Comparison of ENCODE assay signal across 8 mouse cellular contexts in the genomic region with DNA sequence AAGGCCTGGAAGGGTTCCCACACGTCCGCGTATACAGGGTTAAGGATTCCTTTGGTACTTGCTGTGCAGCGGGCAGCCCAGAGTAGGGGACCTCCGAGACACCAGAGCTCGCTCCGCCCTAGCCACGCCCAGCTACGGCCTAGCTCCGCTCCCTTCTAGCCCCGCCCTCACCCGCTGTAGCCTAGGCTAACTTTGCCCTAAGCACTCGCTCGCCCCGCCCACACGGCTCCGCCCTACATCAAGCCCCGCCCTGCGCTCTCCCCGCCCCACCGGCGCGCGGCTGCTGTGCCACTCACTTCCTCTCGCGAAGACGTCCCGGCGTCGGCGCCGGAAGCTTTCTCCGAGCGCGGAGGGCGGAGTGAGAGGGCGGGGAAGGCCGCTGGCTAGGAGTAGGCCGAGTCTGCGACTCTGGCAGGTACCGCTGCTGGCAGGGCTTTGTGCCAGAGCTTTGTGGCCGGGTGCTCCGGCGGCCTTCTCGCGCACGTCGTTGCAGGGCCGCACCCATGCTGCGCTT. TPM values are rescaled to one million over a fixed set of nuclear protein-coding genes. Genes with fewer than 3 reads are reported as not detected.
DNase-seq lines count a peak whose midpoint lies in the region; ATAC-seq and TF ChIP-seq lines count a peak whose summit lies in the region.

A gene (plus strand): TSS at position 252 of the 514 bp plus-strand sequence.

- under 1% methylated on average over 50 of the region's 50 CpGs for WGBS in cerebellum, adult 2 months
- WGBS in forebrain, postnatal 0 days = 3% methylated on average over 50 of the region's 50 CpGs
- under 1% methylated on average over 50 of the region's 50 CpGs for WGBS in lung, embryonic 15.5 days

- peaks cover 9% of the 10 kb centered on the region for H3K79me2 ChIP-seq in MEL (ENCODE audit: control insufficient read depth, insufficient read depth, low read length, poor library complexity)

- no peak for TF ChIP-seq RAD21 in MEL (IDR thresholded peaks at IDR 0.05; ENCODE audit: low read depth, low read length)

- no peaks in the 10 kb centered on the region for H3K9me3 ChIP-seq in MEL (replicated peaks; ENCODE audit: insufficient read depth, low read length)
- no peaks in the 10 kb centered on the region for H3K9me3 ChIP-seq in forebrain, postnatal 0 days (ENCODE audit: low read length)
- H3K9me3 ChIP-seq in lung, embryonic 15.5 days = no peaks in the 10 kb centered on the region

- H3K27me3 ChIP-seq in MEL (ENCODE audit: control insufficient read depth in 1 of 2, insufficient read depth in 2 of 2, low read length in 2 of 2) = no peaks in the 10 kb centered on the region
- no peaks in the 10 kb centered on the region for H3K27me3 ChIP-seq in cerebellum, adult 2 months (ENCODE audit: control insufficient read depth, insufficient read depth, low read length)
- no peaks in the 10 kb centered on the region for H3K27me3 ChIP-seq in forebrain, postnatal 0 days (ENCODE audit: insufficient read depth, low read length)
- no peaks in the 10 kb centered on the region for H3K27me3 ChIP-seq in lung, embryonic 15.5 days

- TF ChIP-seq POLR2A in MEL (IDR thresholded peaks at IDR 0.05; ENCODE audit: control insufficient read depth in 1 of 2, insufficient read depth in 1 of 2, low read depth in 1 of 2, low read length in 2 of 2, poor library complexity in 1 of 2) = peak; percentile 77 to 86
- TF ChIP-seq POLR2A in cerebellum, adult 2 months (IDR thresholded peaks at IDR 0.05; ENCODE audit: borderline replicate concordance, insufficient read depth, low read length) = peak; percentile 73

- peak within 1 kb of the TSS; percentile 91 for H3K9ac ChIP-seq in MEL (ENCODE audit: control insufficient read depth, low read depth, low read length, poor library complexity, severe bottlenecking)
- peak within 1 kb of the TSS; percentile 93 for H3K9ac ChIP-seq in forebrain, postnatal 0 days
- peak within 1 kb of the TSS; percentile 96 for H3K9ac ChIP-seq in lung, embryonic 15.5 days

- TF ChIP-seq EP300 in MEL (IDR thresholded peaks at IDR 0.05; ENCODE audit: low read depth in 1 of 2, low read length in 2 of 2) = 0 out of 4 replicates have a peak, but pooled peaks of 1 of the 2 experiments have one; percentile 19

- peak; percentile 99 for DNase-seq in MEL (ENCODE audit: low read depth, low spot score)
- DNase-seq in cerebellum, adult 2 months = peak; percentile 99
- peak; percentile 98 for DNase-seq in forebrain, postnatal 0 days
- peak; percentile 100 for DNase-seq in heart, postnatal 4 days
- DNase-seq in layer of hippocampus, adult 8-10 months (ENCODE audit: low spot score in 2 of 2) = peak; percentile 98 to 99
- DNase-seq in ovary, adult 18-20 months (ENCODE audit: low spot score) = peak; percentile 99
- peak; percentile 100 for DNase-seq in thymus, postnatal 0 days (ENCODE audit: low spot score)

- TF ChIP-seq CTCF in MEL (IDR thresholded peaks at IDR 0.05 in 2 of 3, conservative IDR thresholded peaks at IDR 0.05 in 1 of 3; ENCODE audit: control insufficient read depth in 1 of 3, insufficient read depth in 1 of 3, low read depth in 2 of 3, low read length in 3 of 3, poor library complexity in 1 of 3, severe bottlenecking in 1 of 3) = no peak
- TF ChIP-seq CTCF in cerebellum, adult 2 months (IDR thresholded peaks at IDR 0.05; ENCODE audit: borderline replicate concordance, insufficient read depth, low read depth, low read length) = no peak
- no peak for TF ChIP-seq CTCF in forebrain, postnatal 0 days (IDR thresholded peaks at IDR 0.05; ENCODE audit: low read depth)

- peak within 1 kb of the TSS; percentile 97 to 99 for H3K4me3 ChIP-seq in MEL (ENCODE audit: control insufficient read depth in 1 of 2, insufficient read depth in 1 of 2, low read depth in 2 of 2, low read length in 2 of 2)
- H3K4me3 ChIP-seq in cerebellum, adult 2 months (replicated peaks; ENCODE audit: insufficient read depth, low read depth, low read length) = peak within 1 kb of the TSS; percentile 66
- peak within 1 kb of the TSS; percentile 86 for H3K4me3 ChIP-seq in forebrain, postnatal 0 days (ENCODE audit: low read depth, low read length)
- peak within 1 kb of the TSS; percentile 83 for H3K4me3 ChIP-seq in lung, embryonic 15.5 days

- H3K4me1 ChIP-seq in MEL (ENCODE audit: control insufficient read depth in 1 of 2, insufficient read depth in 2 of 2, low read length in 2 of 2) = peaks cover 2 to 10% of the 10 kb centered on the region in 2 experiments
- peaks cover 5% of the 10 kb centered on the region; the same call in 1 of the 2 replicates for H3K4me1 ChIP-seq in cerebellum, adult 2 months (ENCODE audit: control insufficient read depth, insufficient read depth, low read length)
- peaks cover 15% of the 10 kb centered on the region for H3K4me1 ChIP-seq in forebrain, postnatal 0 days (ENCODE audit: insufficient read depth)
- H3K4me1 ChIP-seq in lung, embryonic 15.5 days = peaks cover 19% of the 10 kb centered on the region

- peak within 1 kb of the TSS; percentile 70 for H3K4me2 ChIP-seq in forebrain, postnatal 0 days (ENCODE audit: low read depth)
- H3K4me2 ChIP-seq in lung, embryonic 15.5 days = peak within 1 kb of the TSS; percentile 58

- ATAC-seq in forebrain, postnatal 0 days = peak; percentile 98
- ATAC-seq in lung, embryonic 15.5 days (ENCODE audit: borderline replicate concordance, extremely low read depth, low FRiP score, low TSS enrichment) = peak; percentile 100

- H3K27ac ChIP-seq in MEL (ENCODE audit: control insufficient read depth, low read depth, low read length) = peak within 1 kb of the TSS; percentile 81
- H3K27ac ChIP-seq in cerebellum, adult 2 months (ENCODE audit: insufficient read depth, low read length) = peak within 1 kb of the TSS; percentile 55
- peak within 1 kb of the TSS; percentile 89 for H3K27ac ChIP-seq in forebrain, postnatal 0 days (ENCODE audit: low read depth, low read length)
- peak within 1 kb of the TSS; percentile 92 for H3K27ac ChIP-seq in lung, embryonic 15.5 days

- H3K36me3 ChIP-seq in MEL (ENCODE audit: control insufficient read depth in 1 of 2, insufficient read depth in 2 of 2, low read length in 2 of 2) = peaks cover 2 to 14% of the 10 kb centered on the region in 2 experiments
- peaks cover 14% of the 10 kb centered on the region; the same call in 1 of the 2 replicates for H3K36me3 ChIP-seq in forebrain, postnatal 0 days (ENCODE audit: insufficient read depth)
- peaks cover 22% of the 10 kb centered on the region; the same call in 1 of the 2 replicates for H3K36me3 ChIP-seq in lung, embryonic 15.5 days

TF ChIP-seq in MEL, 35 proteins besides CTCF, POLR2A, EP300 and RAD21 (continues in another document):
- TF ChIP-seq MXI1 (IDR thresholded peaks at IDR 0.05; ENCODE audit: low read depth, low read length) (no peak; the same call in 1 of the 2 replicates), ZKSCAN1 (IDR thresholded peaks at IDR 0.05; ENCODE audit: low read depth, low read length) (no peak), MYC (IDR thresholded peaks at IDR 0.05; ENCODE audit: low read depth, low read length) (0 out of 2 replicates have a peak, but pooled peaks have one; percentile 47), ETS1 (IDR thresholded peaks at IDR 0.05; ENCODE audit: low read depth, low read length) (0 out of 2 replicates have a peak, but pooled peaks have one; percentile 14), USF2 (IDR thresholded peaks at IDR 0.05; ENCODE audit: borderline replicate concordance in 1 of 2, insufficient read depth in 1 of 2, low read depth in 1 of 2, low read length in 2 of 2) (no peak), USF1 (IDR thresholded peaks at IDR 0.05; ENCODE audit: low read depth, low read length) (no peak), MYB (IDR thresholded peaks at IDR 0.05; ENCODE audit: low read depth, low read length) (no peak), KAT2A (conservative IDR thresholded peaks at IDR 0.05; ENCODE audit: low read depth, low read length) (no peak; the same call in 1 of the 2 replicates), ZMIZ1 (IDR thresholded peaks at IDR 0.05; ENCODE audit: low read depth, low read length) (peak; percentile 82; the same call in 1 of the 2 replicates), MAZ (IDR thresholded peaks at IDR 0.05; ENCODE audit: low read depth, low read length) (peak; percentile 77; the same call in 1 of the 2 replicates), NELFE (IDR thresholded peaks at IDR 0.05; ENCODE audit: low read depth, low read length) (peak; percentile 82), GATA1 (IDR thresholded peaks at IDR 0.05; ENCODE audit: low read depth, low read length) (no peak), NRF1 (IDR thresholded peaks at IDR 0.05; ENCODE audit: insufficient read depth, low read depth, low read length, poor library complexity, severe bottlenecking) (peak; percentile 57), POLR2AphosphoS2 (IDR thresholded peaks at IDR 0.05; ENCODE audit: low read length) (no peak; the same call in 1 of the 2 replicates), MAX (IDR thresholded peaks at IDR 0.05; ENCODE audit: low read length) (peak; percentile 56), GABPA (IDR thresholded peaks at IDR 0.05; ENCODE audit: low read depth, low read length) (no peak), TCF12 (IDR thresholded peaks at IDR 0.05; ENCODE audit: low read depth, low read length) (peak; percentile 46), CHD2 (IDR thresholded peaks at IDR 0.05; ENCODE audit: low read length) (no peak), TBP (IDR thresholded peaks at IDR 0.05; ENCODE audit: low read depth, low read length) (peak; percentile 23; the same call in 1 of the 2 replicates), ZC3H11A (IDR thresholded peaks at IDR 0.05; ENCODE audit: low read depth, low read length) (no peak), POLR2AphosphoS5 (IDR thresholded peaks at IDR 0.05; ENCODE audit: borderline replicate concordance, low read depth, low read length) (no peak), TAL1 (IDR thresholded peaks at IDR 0.05; ENCODE audit: low read length) (no peak), JUND (IDR thresholded peaks at IDR 0.05; ENCODE audit: low read depth, low read length) (no peak), HCFC1 (IDR thresholded peaks at IDR 0.05; ENCODE audit: low read depth, low read length) (peak; percentile 86), CHD1 (IDR thresholded peaks at IDR 0.05; ENCODE audit: low read depth, low read length) (no peak)

RNA-seq across cellular contexts. Expression of the gene that starts here (rescaled TPM):
- total RNA-seq in MEL (2012; rRNA removed) = 56.6 and 57.2 TPM in 2 replicates
- 100 to 1,000 TPM in 1 of 2 experiments, 10 to 100 TPM in 1; 56.4 to 159 TPM for polyA plus RNA-seq in MEL (2012; ENCODE audit: insufficient read depth in 1 of 2, insufficient read length in 2 of 2, low read depth in 1 of 2, low replicate concordance in 2 of 2, missing spikeins in 1 of 2)
- polyA plus RNA-seq in cerebellum, adult 2 months (2012; rRNA removed) = 111 and 117 TPM in 2 replicates
- 65.0 and 76.6 TPM in 2 replicates for total RNA-seq in forebrain, postnatal 0 days (2014; rRNA removed)
- polyA plus RNA-seq in forebrain, postnatal 0 days (2015; fragmentation: Nextera tagmentation; extraction: Ambion mirVana) = 62.7 and 78.1 TPM in 2 replicates
- total RNA-seq in heart, postnatal 4 days (2021) = 10 to 100 TPM; 55.9 to 61.3 TPM
- total RNA-seq in layer of hippocampus, adult 8-10 months (2022) = 10 to 100 TPM; 70.2 to 82.7 (median 74.9) TPM
- polyA plus RNA-seq in lung, embryonic 15.5 days (2015; fragmentation: Nextera tagmentation; extraction: Ambion mirVana) = 107 and 113 TPM in 2 replicates
- 62.5 and 64.7 TPM in 2 replicates for polyA plus RNA-seq in thymus, postnatal 0 days (2015; fragmentation: Nextera tagmentation; extraction: Ambion mirVana)

Comparison
In these comparisons a context has a peak if more than half of its experiments do, and no peak if none do; other contexts are left out.
1. Peak in every context shown above with its lines: DNase-seq, ATAC-seq, H3K4me3 ChIP-seq and H3K27ac ChIP-seq.